Mouse (Mus musculus) bone marrow, adult 2 months (tissue): ENCODE measurements at regions not wholly inside any gene's neighbourhood (a gene's known extent, or its start where the extent isn't known, plus 50 kb on each side); places are given as distances from the start of the nearest gene placed in this dataset.

Source experiments
- CTCF ChIP-seq: fragments of 200-500 bp; IDR thresholded peaks from 2 replicates; pipeline ENCODE4 v1.5.1; 2011; ENCODE audit warnings: low read length, control low read depth; ENCODE audit not compliant: control insufficient read depth, insufficient read depth
- POLR2A ChIP-seq: fragments of 200-500 bp; IDR thresholded peaks from 2 replicates; pipeline ENCODE4 v1.6.1; 2011; ENCODE audit warnings: low read depth, mild to moderate bottlenecking, control low read depth, low read length, borderline replicate concordance; ENCODE audit not compliant: control insufficient read depth

DNA sequence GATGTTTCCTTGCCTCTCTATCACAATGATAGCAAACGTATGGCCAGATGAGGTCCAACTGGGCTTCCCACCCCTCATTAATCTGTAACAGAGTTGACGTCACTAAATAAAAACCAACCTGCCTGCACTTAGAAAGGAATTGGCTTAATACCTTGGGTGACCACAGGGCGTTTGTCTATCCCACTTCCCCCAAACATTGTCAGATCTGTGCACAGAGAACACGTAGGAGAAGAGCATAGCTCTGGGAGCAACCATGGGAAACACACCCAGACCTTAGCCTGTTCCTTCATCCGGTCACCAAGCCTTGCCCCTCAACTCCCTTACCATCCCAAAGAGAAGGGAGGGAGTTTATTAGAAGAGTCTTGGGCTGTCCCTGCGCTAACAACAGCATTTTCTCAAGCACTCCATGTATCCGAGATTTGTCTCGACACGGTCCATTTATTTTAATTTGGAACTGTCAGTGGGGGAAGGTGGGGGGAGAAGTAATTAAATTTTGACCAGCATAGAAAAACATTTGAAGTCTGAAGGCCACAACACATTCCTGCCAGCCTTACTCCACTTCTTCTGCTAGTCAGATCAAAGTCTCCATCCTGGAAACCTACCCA, 119.6 kb upstream of the Arglu1 start:
- no peak for TF ChIP-seq POLR2A
- TF ChIP-seq CTCF: no peak
